Mouse (Mus musculus): ENCODE measurements around the gene Ddi1. TPM values are rescaled to one million over a fixed set of nuclear protein-coding genes. Genes with fewer than 3 reads are reported as not detected.

The Ddi1 gene
- 0.11 and 0.16 TPM in 2 replicates for polyA plus RNA-seq (2014; fragmentation: Nextera tagmentation; extraction: Ambion mirVana)

GRCm38 (mm10) chr9:6269796-6270280, at the start of gene Ddi1:
Gene Ddi1 (minus strand): TSS chr9:6269846.
- Histone ChIP-seq H3K4me2 (ENCODE audit: low read length) (no peak within 1 kb of the TSS), H3K9me3 (ENCODE audit: control insufficient read depth, low read length) (no peaks in the 10 kb centered on the region), H3K4me1 (ENCODE audit: control insufficient read depth in 2 of 2, insufficient read depth in 2 of 2, low read length in 2 of 2) (peaks cover 0 to 3% of the 10 kb centered on the region in 2 experiments; a peak in 1 of 4 replicates), H3K36me3 (ENCODE audit: control insufficient read depth, insufficient read depth, low read length) (no peaks in the 10 kb centered on the region), H3K27ac (replicated peaks in 1 of 2; ENCODE audit: control insufficient read depth in 1 of 2, insufficient read depth in 1 of 2, low read depth in 2 of 2, low read length in 2 of 2) (no peak within 1 kb of the TSS), H3K27me3 (ENCODE audit: control insufficient read depth, insufficient read depth, low read length) (no peaks in the 10 kb centered on the region), H3K9ac (ENCODE audit: low read length) (no peak within 1 kb of the TSS), H3K4me3 (ENCODE audit: control insufficient read depth in 1 of 2, insufficient read depth in 1 of 2, low read depth in 1 of 2, low read length in 2 of 2) (no peak within 1 kb of the TSS)
- WGBS = 69% methylated on average over 1 of the region's 1 CpGs
- no peak for ATAC-seq (ENCODE audit: insufficient number of reproducible peaks, insufficient read depth, low FRiP score, low read depth)

- H3K4me1 ChIP-seq (ENCODE audit: control insufficient read depth in 2 of 2, insufficient read depth in 2 of 2, low read length in 2 of 2) = no peaks in the 10 kb centered on the region
- H3K4me2 ChIP-seq (ENCODE audit: low read length) = no peak overlapping the region
- no peaks in the 10 kb centered on the region for H3K27me3 ChIP-seq (ENCODE audit: control insufficient read depth, insufficient read depth, low read length)
- H3K27ac ChIP-seq (replicated peaks in 1 of 2; ENCODE audit: control insufficient read depth in 1 of 2, insufficient read depth in 1 of 2, low read depth in 2 of 2, low read length in 2 of 2) = no peak overlapping the region
- no peak overlapping the region for H3K4me3 ChIP-seq (ENCODE audit: control insufficient read depth in 1 of 2, insufficient read depth in 1 of 2, low read depth in 1 of 2, low read length in 2 of 2)
- no peaks in the 10 kb centered on the region for H3K9me3 ChIP-seq (ENCODE audit: control insufficient read depth, low read length)
- H3K36me3 ChIP-seq (ENCODE audit: control insufficient read depth, insufficient read depth, low read length) = no peaks in the 10 kb centered on the region
- H3K9ac ChIP-seq (ENCODE audit: low read length) = no peak overlapping the region
- WGBS = 79% methylated on average over 1 of the region's 1 CpGs
- no peak for ATAC-seq (ENCODE audit: insufficient number of reproducible peaks, insufficient read depth, low FRiP score, low read depth)
Measured at GRCm38 (mm10) chr9:6317114-6317513, 47.5 kb upstream of the Ddi1 start.

- WGBS = 82% methylated on average over 3 of the region's 3 CpGs
Measured at GRCm38 (mm10) chr9:6305847-6306246, 36.2 kb upstream of the Ddi1 start.

GRCm38 (mm10) chr9:6304590-6304989, 34.9 kb upstream of the Ddi1 start:
- no peak for ATAC-seq (ENCODE audit: insufficient number of reproducible peaks, insufficient read depth, low FRiP score, low read depth)

More at GRCm38 (mm10) chr9:6305847-6306246, 36.2 kb upstream of the Ddi1 start:
- no peak overlapping the region for H3K9ac ChIP-seq (ENCODE audit: low read length)
- no peaks in the 10 kb centered on the region for H3K4me1 ChIP-seq (ENCODE audit: control insufficient read depth in 2 of 2, insufficient read depth in 2 of 2, low read length in 2 of 2)
- H3K4me2 ChIP-seq (ENCODE audit: low read length) = no peak overlapping the region
- no peak overlapping the region for H3K27ac ChIP-seq (replicated peaks in 1 of 2; ENCODE audit: control insufficient read depth in 1 of 2, insufficient read depth in 1 of 2, low read depth in 2 of 2, low read length in 2 of 2)
- no peaks in the 10 kb centered on the region for H3K36me3 ChIP-seq (ENCODE audit: control insufficient read depth, insufficient read depth, low read length)
- H3K27me3 ChIP-seq (ENCODE audit: control insufficient read depth, insufficient read depth, low read length) = no peaks in the 10 kb centered on the region
- ATAC-seq (ENCODE audit: insufficient number of reproducible peaks, insufficient read depth, low FRiP score, low read depth) = no peak
- H3K9me3 ChIP-seq (ENCODE audit: control insufficient read depth, low read length) = no peaks in the 10 kb centered on the region
- no peak overlapping the region for H3K4me3 ChIP-seq (ENCODE audit: control insufficient read depth in 1 of 2, insufficient read depth in 1 of 2, low read depth in 1 of 2, low read length in 2 of 2)

GRCm38 (mm10) chr9:6302050-6302449, 32.4 kb upstream of the Ddi1 start:
- 83% methylated on average over 3 of the region's 3 CpGs for WGBS
- no peaks in the 10 kb centered on the region for H3K36me3 ChIP-seq (ENCODE audit: control insufficient read depth, insufficient read depth, low read length)
- no peaks in the 10 kb centered on the region for H3K4me1 ChIP-seq (ENCODE audit: control insufficient read depth in 2 of 2, insufficient read depth in 2 of 2, low read length in 2 of 2)
- H3K4me2 ChIP-seq (ENCODE audit: low read length) = no peak overlapping the region
- ATAC-seq (ENCODE audit: insufficient number of reproducible peaks, insufficient read depth, low FRiP score, low read depth) = no peak
- H3K27ac ChIP-seq (replicated peaks in 1 of 2; ENCODE audit: control insufficient read depth in 1 of 2, insufficient read depth in 1 of 2, low read depth in 2 of 2, low read length in 2 of 2) = no peak overlapping the region
- no peak overlapping the region for H3K9ac ChIP-seq (ENCODE audit: low read length)
- H3K9me3 ChIP-seq (ENCODE audit: control insufficient read depth, low read length) = no peaks in the 10 kb centered on the region
- H3K27me3 ChIP-seq (ENCODE audit: control insufficient read depth, insufficient read depth, low read length) = no peaks in the 10 kb centered on the region
- no peak overlapping the region for H3K4me3 ChIP-seq (ENCODE audit: control insufficient read depth in 1 of 2, insufficient read depth in 1 of 2, low read depth in 1 of 2, low read length in 2 of 2)

More at GRCm38 (mm10) chr9:6304590-6304989, 34.9 kb upstream of the Ddi1 start:
- no peak overlapping the region for H3K4me2 ChIP-seq (ENCODE audit: low read length)
- H3K36me3 ChIP-seq (ENCODE audit: control insufficient read depth, insufficient read depth, low read length) = no peaks in the 10 kb centered on the region
- H3K9me3 ChIP-seq (ENCODE audit: control insufficient read depth, low read length) = no peaks in the 10 kb centered on the region
- WGBS = 85% methylated on average over 3 of the region's 3 CpGs
- H3K4me3 ChIP-seq (ENCODE audit: control insufficient read depth in 1 of 2, insufficient read depth in 1 of 2, low read depth in 1 of 2, low read length in 2 of 2) = no peak overlapping the region
- H3K9ac ChIP-seq (ENCODE audit: low read length) = no peak overlapping the region
- no peaks in the 10 kb centered on the region for H3K4me1 ChIP-seq (ENCODE audit: control insufficient read depth in 2 of 2, insufficient read depth in 2 of 2, low read length in 2 of 2)
- H3K27me3 ChIP-seq (ENCODE audit: control insufficient read depth, insufficient read depth, low read length) = no peaks in the 10 kb centered on the region
- H3K27ac ChIP-seq (replicated peaks in 1 of 2; ENCODE audit: control insufficient read depth in 1 of 2, insufficient read depth in 1 of 2, low read depth in 2 of 2, low read length in 2 of 2) = no peak overlapping the region

- no peak overlapping the region for H3K4me3 ChIP-seq (ENCODE audit: control insufficient read depth in 1 of 2, insufficient read depth in 1 of 2, low read depth in 1 of 2, low read length in 2 of 2)
- 89% methylated on average over 2 of the region's 2 CpGs for WGBS
- no peaks in the 10 kb centered on the region for H3K36me3 ChIP-seq (ENCODE audit: control insufficient read depth, insufficient read depth, low read length)
- H3K9ac ChIP-seq (ENCODE audit: low read length) = no peak overlapping the region
- no peaks in the 10 kb centered on the region for H3K9me3 ChIP-seq (ENCODE audit: control insufficient read depth, low read length)
- ATAC-seq (ENCODE audit: insufficient number of reproducible peaks, insufficient read depth, low FRiP score, low read depth) = no peak
- no peaks in the 10 kb centered on the region for H3K27me3 ChIP-seq (ENCODE audit: control insufficient read depth, insufficient read depth, low read length)
- H3K4me1 ChIP-seq (ENCODE audit: control insufficient read depth in 2 of 2, insufficient read depth in 2 of 2, low read length in 2 of 2) = no peaks in the 10 kb centered on the region
- no peak overlapping the region for H3K27ac ChIP-seq (replicated peaks in 1 of 2; ENCODE audit: control insufficient read depth in 1 of 2, insufficient read depth in 1 of 2, low read depth in 2 of 2, low read length in 2 of 2)
- H3K4me2 ChIP-seq (ENCODE audit: low read length) = no peak overlapping the region
Measured at GRCm38 (mm10) chr9:6298547-6298946, 28.9 kb upstream of the Ddi1 start.

- ATAC-seq (ENCODE audit: insufficient number of reproducible peaks, insufficient read depth, low FRiP score, low read depth) = no peak
- Histone ChIP-seq H3K36me3 (ENCODE audit: control insufficient read depth, insufficient read depth, low read length) (no peaks in the 10 kb centered on the region), H3K27me3 (ENCODE audit: control insufficient read depth, insufficient read depth, low read length) (no peaks in the 10 kb centered on the region), H3K9ac (ENCODE audit: low read length) (no peak overlapping the region), H3K9me3 (ENCODE audit: control insufficient read depth, low read length) (no peaks in the 10 kb centered on the region), H3K27ac (replicated peaks in 1 of 2; ENCODE audit: control insufficient read depth in 1 of 2, insufficient read depth in 1 of 2, low read depth in 2 of 2, low read length in 2 of 2) (peak overlapping the region in 1 of 2 experiments; percentile 49; a peak in 1 of 4 replicates), H3K4me2 (ENCODE audit: low read length) (no peak overlapping the region), H3K4me1 (ENCODE audit: control insufficient read depth in 2 of 2, insufficient read depth in 2 of 2, low read length in 2 of 2) (no peaks in the 10 kb centered on the region), H3K4me3 (ENCODE audit: control insufficient read depth in 1 of 2, insufficient read depth in 1 of 2, low read depth in 1 of 2, low read length in 2 of 2) (no peak overlapping the region)
- 3% methylated on average over 2 of the region's 2 CpGs for WGBS
Measured at GRCm38 (mm10) chr9:6289211-6289696, 19.6 kb upstream of the Ddi1 start.

- no peak for ATAC-seq (ENCODE audit: insufficient number of reproducible peaks, insufficient read depth, low FRiP score, low read depth)
- Histone ChIP-seq H3K27ac (replicated peaks in 1 of 2; ENCODE audit: control insufficient read depth in 1 of 2, insufficient read depth in 1 of 2, low read depth in 2 of 2, low read length in 2 of 2) (no peak overlapping the region), H3K9ac (ENCODE audit: low read length) (no peak overlapping the region), H3K36me3 (ENCODE audit: control insufficient read depth, insufficient read depth, low read length) (no peaks in the 10 kb centered on the region), H3K27me3 (ENCODE audit: control insufficient read depth, insufficient read depth, low read length) (no peaks in the 10 kb centered on the region), H3K9me3 (ENCODE audit: control insufficient read depth, low read length) (no peaks in the 10 kb centered on the region), H3K4me1 (ENCODE audit: control insufficient read depth in 2 of 2, insufficient read depth in 2 of 2, low read length in 2 of 2) (no peaks in the 10 kb centered on the region), H3K4me3 (ENCODE audit: control insufficient read depth in 1 of 2, insufficient read depth in 1 of 2, low read depth in 1 of 2, low read length in 2 of 2) (no peak overlapping the region), H3K4me2 (ENCODE audit: low read length) (no peak overlapping the region)
- WGBS = 39% methylated on average over 1 of the region's 1 CpGs
Measured at GRCm38 (mm10) chr9:6286770-6287169, 17.1 kb upstream of the Ddi1 start.

All from heart, embryonic 14.5 days (tissue).